Mouse (Mus musculus) testis, postnatal 10 days (tissue): ENCODE measurements at regions not wholly inside any gene's neighbourhood (a gene's known extent, or its start where the extent isn't known, plus 50 kb on each side); places are given as distances from the start of the nearest gene placed in this dataset.

Experiments
- DNase-seq: peaks from one replicate; pipeline ENCODE4 v3.0.0; 2021; ENCODE audit warnings: low spot score

GRCm38 (mm10) chr6:108910330-108910729, 81.9 kb downstream of the Edem1 start:
- DNase-seq: no peak

GRCm38 (mm10) chr6:108912539-108912938, 84.1 kb downstream of the Edem1 start:
- DNase-seq: no peak

- no peak for DNase-seq
These were observed 91.0 kb downstream of the Edem1 start for GRCm38 (mm10) chr6:108919372-108919913.

GRCm38 (mm10) chr6:108921181-108921580, 92.7 kb downstream of the Edem1 start:
- no peak for DNase-seq

- no peak for DNase-seq
These were observed 94.1 kb downstream of the Edem1 start for GRCm38 (mm10) chr6:108922564-108922963.

- DNase-seq: no peak
These were observed 100.5 kb downstream of the Edem1 start for GRCm38 (mm10) chr6:108928981-108929380.

GRCm38 (mm10) chr6:108938646-108939045, 110.2 kb downstream of the Edem1 start:
- DNase-seq: no peak

GRCm38 (mm10) chr6:108942288-108942687, 113.8 kb downstream of the Edem1 start:
- DNase-seq: no peak

GRCm38 (mm10) chr6:108952389-108952788, 123.9 kb downstream of the Edem1 start:
- DNase-seq: no peak

GRCm38 (mm10) chr6:108962810-108963209, 134.4 kb downstream of the Edem1 start:
- DNase-seq: no peak

GRCm38 (mm10) chr6:108963295-108963694, 134.9 kb downstream of the Edem1 start:
- DNase-seq: peak; percentile 62

- no peak for DNase-seq
These were observed 141.2 kb downstream of the Edem1 start for GRCm38 (mm10) chr6:108969477-108970176.

GRCm38 (mm10) chr6:108971415-108972089, 143.1 kb downstream of the Edem1 start:
- no peak for DNase-seq

GRCm38 (mm10) chr6:108973701-108974100, 145.3 kb downstream of the Edem1 start:
- no peak for DNase-seq

- DNase-seq: no peak
These were observed 161.1 kb downstream of the Edem1 start for GRCm38 (mm10) chr6:108989506-108989905.

- no peak for DNase-seq
These were observed 165.3 kb downstream of the Edem1 start for GRCm38 (mm10) chr6:108993743-108994142.

- no peak for DNase-seq
These were observed 176.0 kb downstream of the Edem1 start for GRCm38 (mm10) chr6:109004443-109004842.

- DNase-seq: no peak
These were observed 180.9 kb downstream of the Edem1 start for GRCm38 (mm10) chr6:109009364-109009763.

GRCm38 (mm10) chr6:109009793-109010192, 181.4 kb downstream of the Edem1 start:
- DNase-seq: no peak

- no peak for DNase-seq
These were observed 191.3 kb downstream of the Edem1 start for GRCm38 (mm10) chr6:109019731-109020130.
